Mouse (Mus musculus): ENCODE results near the gene Ehd4.

DNA sequence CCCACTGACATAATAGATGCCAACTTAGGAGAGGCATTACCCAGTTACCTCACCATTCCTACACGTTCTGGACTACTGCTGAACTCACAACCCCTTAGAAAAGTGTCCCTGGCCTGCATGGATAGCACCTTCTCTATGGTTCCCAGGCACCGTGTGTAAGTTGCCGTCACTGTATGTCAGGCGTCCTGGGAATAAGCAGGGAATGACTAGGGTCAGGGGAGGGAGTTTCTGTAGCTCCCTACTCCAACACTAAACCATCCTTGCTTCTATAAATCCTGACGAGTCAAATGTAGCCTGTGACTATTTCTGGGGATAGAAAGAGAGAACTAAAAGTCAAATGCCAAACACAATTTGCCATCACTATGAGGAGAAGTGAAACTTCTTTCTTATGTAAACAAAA is 17.1 kb downstream of the Ehd4 start:
- TF ChIP-seq CTCF (IDR thresholded peaks at IDR 0.05; ENCODE audit: low read depth, low read length) = no peak
- TF ChIP-seq POLR2A (IDR thresholded peaks at IDR 0.05; ENCODE audit: borderline replicate concordance, low read depth, low read length) = no peak

All from bone marrow macrophage, adult 2 months (primary cell).